In the genomic region with DNA sequence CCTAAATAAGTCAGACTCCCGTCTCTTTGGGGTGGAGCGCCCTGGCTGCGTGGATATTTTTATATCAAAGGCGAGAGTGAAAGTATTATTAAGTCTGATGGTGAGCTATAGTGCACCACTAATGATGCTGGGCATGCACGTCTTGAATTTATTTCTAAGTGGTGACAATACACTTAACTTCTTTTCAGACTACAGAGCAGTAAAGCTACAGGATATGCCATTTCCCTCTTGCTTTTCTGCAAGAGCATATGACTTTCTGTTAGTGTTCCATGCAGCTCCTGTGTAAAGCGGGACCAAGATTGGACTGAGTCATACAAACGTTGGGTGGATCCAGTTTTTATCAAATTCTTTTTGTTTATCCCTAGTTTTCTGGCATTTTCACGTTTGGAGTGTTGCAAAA, we compare ENCODE assay signal across 8 mouse cellular contexts. TPM values are rescaled to one million over a fixed set of nuclear protein-coding genes. Genes with fewer than 3 reads are reported as not detected.
DNase-seq lines count a peak whose midpoint lies in the region; ATAC-seq and TF ChIP-seq lines count a peak whose summit lies in the region.

No protein-coding gene starts in this region.

- H3K4me3 ChIP-seq in CH12.LX (replicated peaks in 1 of 3; ENCODE audit: low read depth in 2 of 3, low read length in 2 of 3, poor library complexity in 1 of 3) = peak overlapping the region; percentile 37 to 66 (median 54)
- peak overlapping the region; percentile 58 for H3K4me3 ChIP-seq in forebrain, embryonic 13.5 days
- peak overlapping the region; percentile 81 for H3K4me3 ChIP-seq in intestine, postnatal 0 days (ENCODE audit: low read depth, low read length)
- H3K4me3 ChIP-seq in midbrain, embryonic 16.5 days (ENCODE audit: low read depth, low read length) = peak overlapping the region; percentile 69

- peak overlapping the region; percentile 21; the same call in 1 of the 2 replicates for H3K27ac ChIP-seq in CH12.LX (ENCODE audit: insufficient read depth, low read depth)
- H3K27ac ChIP-seq in forebrain, embryonic 13.5 days = 0 out of 2 replicates have a peak overlapping the region, but pooled peaks have one; percentile 27
- peak overlapping the region; percentile 74 for H3K27ac ChIP-seq in intestine, postnatal 0 days (ENCODE audit: low read depth, low read length)
- H3K27ac ChIP-seq in midbrain, embryonic 16.5 days (ENCODE audit: low read length) = peak overlapping the region; percentile 90

- 15% methylated on average over 8 of the region's 8 CpGs for WGBS in forebrain, embryonic 13.5 days
- 5% methylated on average over 8 of the region's 8 CpGs for WGBS in intestine, postnatal 0 days
- WGBS in midbrain, embryonic 16.5 days = 13% methylated on average over 8 of the region's 8 CpGs

- peaks cover 3 to 29% of the 10 kb centered on the region in 2 experiments for H3K4me1 ChIP-seq in CH12.LX (ENCODE audit: control insufficient read depth in 1 of 2, insufficient read depth in 2 of 2)
- peaks cover 38% of the 10 kb centered on the region for H3K4me1 ChIP-seq in forebrain, embryonic 13.5 days
- peaks cover 8% of the 10 kb centered on the region; the same call in 1 of the 2 replicates for H3K4me1 ChIP-seq in intestine, postnatal 0 days (replicated peaks; ENCODE audit: control insufficient read depth, insufficient read depth, low read length)
- H3K4me1 ChIP-seq in midbrain, embryonic 16.5 days (ENCODE audit: control insufficient read depth, insufficient read depth, low read length) = peaks cover 20% of the 10 kb centered on the region

- ATAC-seq in forebrain, embryonic 13.5 days = no peak
- ATAC-seq in intestine, postnatal 0 days = no peak
- peak; percentile 3; the same call in 1 of the 2 replicates for ATAC-seq in midbrain, embryonic 16.5 days
- no peak for ATAC-seq in CD4-positive, CD25-positive, alpha-beta regulatory T cell, adult 4 months

- H3K4me2 ChIP-seq in CH12.LX (ENCODE audit: insufficient read depth, low read depth, poor library complexity, severe bottlenecking) = peak overlapping the region; percentile 82
- H3K4me2 ChIP-seq in forebrain, embryonic 13.5 days = peak overlapping the region; percentile 56
- peak overlapping the region; percentile 95 for H3K4me2 ChIP-seq in intestine, postnatal 0 days (replicated peaks; ENCODE audit: low read depth)
- peak overlapping the region; percentile 82 for H3K4me2 ChIP-seq in midbrain, embryonic 16.5 days (ENCODE audit: low read length)

- peak; percentile 28 for DNase-seq in cerebellum, adult 9-11 months
- no peak for DNase-seq in cerebellum, postnatal 10 days
- no peak for DNase-seq in CH12.LX (ENCODE audit: extremely low read depth)
- DNase-seq in left cerebral cortex, adult 11 months (ENCODE audit: low spot score) = no peak

- TF ChIP-seq EP300 in CH12.LX (IDR thresholded peaks at IDR 0.05; ENCODE audit: low read length) = no peak

- peaks cover 11 to 21% of the 10 kb centered on the region in 2 experiments for H3K36me3 ChIP-seq in CH12.LX (replicated peaks in 1 of 2; ENCODE audit: control insufficient read depth in 1 of 2, insufficient read depth in 1 of 2, low read length in 1 of 2)
- H3K36me3 ChIP-seq in forebrain, embryonic 13.5 days (ENCODE audit: poor library complexity, severe bottlenecking) = peaks cover 9% of the 10 kb centered on the region
- H3K36me3 ChIP-seq in intestine, postnatal 0 days (ENCODE audit: control insufficient read depth, insufficient read depth) = peaks cover 8% of the 10 kb centered on the region
- peaks cover 5% of the 10 kb centered on the region for H3K36me3 ChIP-seq in midbrain, embryonic 16.5 days (ENCODE audit: control insufficient read depth, insufficient read depth, low read length)

- TF ChIP-seq RAD21 in CH12.LX (IDR thresholded peaks at IDR 0.05; ENCODE audit: low read depth, low read length) = no peak

- in situ Hi-C loops in CH12.LX (cut with MboI; ENCODE audit: low pct_ligation_motif_present, low pct_unique_long_range_greater_than_20kb, low sequenced_read_pairs) = loop anchor here (25.0 kb wide), 1 partner anchor 1256 kb away; a partner anchor contains a TSS

- H3K79me2 ChIP-seq in CH12.LX (replicated peaks; ENCODE audit: control insufficient read depth, extremely low read depth, insufficient read depth, poor library complexity, severe bottlenecking) = peaks cover 36% of the 10 kb centered on the region

- H3K9ac ChIP-seq in CH12.LX (ENCODE audit: insufficient read depth, low read depth) = peak overlapping the region; percentile 91
- H3K9ac ChIP-seq in forebrain, embryonic 13.5 days = peak overlapping the region; percentile 62
- H3K9ac ChIP-seq in intestine, postnatal 0 days (ENCODE audit: low read depth, low read length) = peak overlapping the region; percentile 38
- H3K9ac ChIP-seq in midbrain, embryonic 16.5 days (ENCODE audit: low read depth, low read length) = peak overlapping the region; percentile 64

- dilution Hi-C loops in CH12.LX (cut with MboI; ENCODE audit: extremely low pct_ligation_motif_present, extremely low pct_unique_long_range_greater_than_20kb, low sequenced_read_pairs) = no loop called here

- no peaks in the 10 kb centered on the region for H3K9me3 ChIP-seq in CH12.LX (replicated peaks; ENCODE audit: low read length)
- H3K9me3 ChIP-seq in forebrain, embryonic 13.5 days (replicated peaks) = no peaks in the 10 kb centered on the region
- H3K9me3 ChIP-seq in intestine, postnatal 0 days (ENCODE audit: control insufficient read depth) = no peaks in the 10 kb centered on the region
- no peaks in the 10 kb centered on the region for H3K9me3 ChIP-seq in midbrain, embryonic 16.5 days (replicated peaks; ENCODE audit: control insufficient read depth, low read length, poor library complexity, severe bottlenecking)

- no peak for TF ChIP-seq CTCF in CH12.LX (conservative IDR thresholded peaks at IDR 0.05 in 1 of 2, IDR thresholded peaks at IDR 0.05 in 1 of 2; ENCODE audit: low read depth in 2 of 2, low read length in 2 of 2)
- TF ChIP-seq CTCF in intestine, postnatal 0 days (IDR thresholded peaks at IDR 0.05; ENCODE audit: low read depth) = no peak

- H3K27me3 ChIP-seq in CH12.LX (replicated peaks) = no peaks in the 10 kb centered on the region
- no peaks in the 10 kb centered on the region for H3K27me3 ChIP-seq in forebrain, embryonic 13.5 days
- H3K27me3 ChIP-seq in intestine, postnatal 0 days (replicated peaks; ENCODE audit: control insufficient read depth, insufficient read depth, low read length) = no peaks in the 10 kb centered on the region
- H3K27me3 ChIP-seq in midbrain, embryonic 16.5 days (ENCODE audit: control insufficient read depth, insufficient read depth, low read depth, low read length) = no peaks in the 10 kb centered on the region

- TF ChIP-seq POLR2A in CH12.LX (IDR thresholded peaks at IDR 0.05; ENCODE audit: low read depth, low read length) = no peak; the same call in 1 of the 2 replicates

TF ChIP-seq in CH12.LX, 34 proteins besides CTCF, POLR2A, EP300 and RAD21:
- TF ChIP-seq CHD1 (IDR thresholded peaks at IDR 0.05; ENCODE audit: low read depth, low read length) (peak; percentile 66), MAFK (IDR thresholded peaks at IDR 0.05; ENCODE audit: insufficient replicate concordance, low read length) (no peak), ZMIZ1 (IDR thresholded peaks at IDR 0.05; ENCODE audit: low read depth, low read length) (no peak), ZC3H11A (IDR thresholded peaks at IDR 0.05; ENCODE audit: low read depth, low read length) (no peak), GABPA (IDR thresholded peaks at IDR 0.05; ENCODE audit: insufficient replicate concordance, low read depth, low read length) (no peak), ELF1 (IDR thresholded peaks at IDR 0.05; ENCODE audit: low read depth, low read length) (no peak), SIN3A (IDR thresholded peaks at IDR 0.05; ENCODE audit: low read length) (no peak)

RNA-seq across cellular contexts. Expression of a gene that starts 1.0 kb away (rescaled TPM):
- total RNA-seq in CH12.LX (2012; rRNA removed) (34.8 and 45.4 TPM in 2 replicates), CH12.LX (2014; rRNA removed) (66.9 and 68.2 TPM in 2 replicates)
- polyA plus RNA-seq in CH12.LX (2012; ENCODE audit: insufficient read length, low read depth) = 45.5 and 46.4 TPM in 2 replicates
- polyA plus RNA-seq in forebrain, embryonic 13.5 days (2015; fragmentation: Nextera tagmentation; extraction: Ambion mirVana) = 74.9 and 76.8 TPM in 2 replicates
- 12.2 and 14.6 TPM in 2 replicates for polyA plus RNA-seq in intestine, postnatal 0 days (2015; fragmentation: Nextera tagmentation; extraction: Ambion mirVana)
- polyA plus RNA-seq in midbrain, embryonic 16.5 days (2015; fragmentation: Nextera tagmentation; extraction: Ambion mirVana) = 10.1 and 11.1 TPM in 2 replicates
- polyA plus RNA-seq in CD4-positive, CD25-positive, alpha-beta regulatory T cell, adult 4 months (2017; shearing (Covaris generic)) = 10 to 100 TPM; 12.5 to 18.1 TPM

RNA-seq across cellular contexts. Expression of a gene that starts 17.3 kb away (rescaled TPM):
- total RNA-seq in CH12.LX (2012; rRNA removed) (5.6 and 8.4 TPM in 2 replicates), CH12.LX (2014; rRNA removed) (12.4 and 12.9 TPM in 2 replicates)
- 8.8 and 9.5 TPM in 2 replicates for polyA plus RNA-seq in CH12.LX (2012; ENCODE audit: insufficient read length, low read depth)
- 10.9 and 12.3 TPM in 2 replicates for polyA plus RNA-seq in forebrain, embryonic 13.5 days (2015; fragmentation: Nextera tagmentation; extraction: Ambion mirVana)
- polyA plus RNA-seq in intestine, postnatal 0 days (2015; fragmentation: Nextera tagmentation; extraction: Ambion mirVana) = 9.3 and 10.5 TPM in 2 replicates
- 7.9 and 11.1 TPM in 2 replicates for polyA plus RNA-seq in midbrain, embryonic 16.5 days (2015; fragmentation: Nextera tagmentation; extraction: Ambion mirVana)
- polyA plus RNA-seq in CD4-positive, CD25-positive, alpha-beta regulatory T cell, adult 4 months (2017; shearing (Covaris generic)) = 1 to 10 TPM; 7.3 to 8.0 TPM

Comparison
In these comparisons a context has a peak if more than half of its experiments do, and no peak if none do; other contexts are left out.
1. H3K27ac ChIP-seq: peak in every context shown above with its lines; median percentile 90 in midbrain, embryonic 16.5 days; 74 in intestine, postnatal 0 days; 27 in forebrain, embryonic 13.5 days; 21 in CH12.LX.
2. H3K9ac ChIP-seq: peak in every context shown above with its lines; median percentile 91 in CH12.LX; 64 in midbrain, embryonic 16.5 days; 62 in forebrain, embryonic 13.5 days; 38 in intestine, postnatal 0 days.